Mouse (Mus musculus): Measurements from ENCODE around the gene Macrod1.

DNA sequence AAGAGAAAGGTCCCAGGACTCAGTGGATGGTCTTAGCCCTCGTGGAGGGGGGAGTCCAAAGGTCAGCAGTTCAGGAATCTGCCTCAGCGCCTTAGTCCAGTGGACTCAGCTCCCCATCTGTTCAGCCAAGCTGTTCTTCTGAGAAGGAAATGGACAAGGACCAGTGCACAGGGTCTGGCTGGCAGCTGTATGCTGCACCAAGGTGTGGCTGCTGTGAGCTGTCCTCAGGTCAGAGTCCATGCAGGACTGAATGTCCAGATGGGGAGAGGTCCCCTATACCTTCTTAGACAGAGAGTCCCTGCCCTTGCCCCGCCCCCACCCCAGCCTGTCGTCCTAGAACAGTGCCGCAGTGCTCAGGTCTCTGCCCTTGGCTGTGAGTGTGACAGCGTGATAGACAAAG lies 135.0 kb downstream of the Macrod1 start:
- TF ChIP-seq CTCF (IDR thresholded peaks at IDR 0.05; ENCODE audit: control insufficient read depth, insufficient read depth, low read length) = no peak
- no peak for TF ChIP-seq POLR2A (IDR thresholded peaks at IDR 0.05; ENCODE audit: borderline replicate concordance, control insufficient read depth, low read depth, low read length)
